Mouse (Mus musculus): ENCODE results near the gene Pakap. TPM values are rescaled to one million over a fixed set of nuclear protein-coding genes. Genes with fewer than 3 reads are reported as not detected.

Pakap gene
- polyA plus RNA-seq, 1 experiment from 2014 or later = 9.8 TPM

DNA sequence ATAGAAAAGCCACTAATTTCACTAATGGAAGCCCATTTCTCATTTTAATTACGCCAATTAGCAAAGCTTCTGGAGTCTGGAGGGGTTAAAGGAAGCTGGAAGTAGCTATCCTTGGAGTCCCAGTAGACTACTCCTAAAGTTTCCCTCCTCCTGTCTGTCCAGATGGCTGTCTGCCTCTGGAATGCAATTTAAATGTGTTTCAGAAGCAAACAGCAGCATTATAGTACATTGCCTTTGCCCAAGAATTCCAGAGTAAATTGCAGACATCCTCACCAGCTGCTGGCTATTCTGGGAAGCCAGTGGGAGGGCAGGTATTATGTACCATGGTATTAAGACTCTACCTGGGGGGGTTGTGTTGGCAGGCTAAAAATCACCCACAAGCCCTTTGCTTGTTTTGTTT, 283.8 kb downstream of the Pakap start:
- WGBS = 76% methylated on average over 1 of the region's 1 CpGs
- no peaks in the 10 kb centered on the region for H3K27me3 ChIP-seq (ENCODE audit: control insufficient read depth, insufficient read depth, low read length)
- no peak overlapping the region for H3K9ac ChIP-seq (replicated peaks; ENCODE audit: low read depth, low read length)
- no peaks in the 10 kb centered on the region for H3K9me3 ChIP-seq (ENCODE audit: control insufficient read depth, low read length)
- no peak for ATAC-seq (ENCODE audit: low read depth)
- peaks cover 14% of the 10 kb centered on the region for H3K36me3 ChIP-seq (ENCODE audit: control insufficient read depth, insufficient read depth, low read length)
- no peak overlapping the region for H3K27ac ChIP-seq (ENCODE audit: low read depth, low read length)
- H3K4me3 ChIP-seq (ENCODE audit: low read depth, low read length) = no peak overlapping the region
- no peaks in the 10 kb centered on the region for H3K4me1 ChIP-seq (ENCODE audit: control insufficient read depth, insufficient read depth, low read length)
- H3K4me2 ChIP-seq (ENCODE audit: low read depth, low read length) = no peak overlapping the region

- peaks cover 14% of the 10 kb centered on the region for H3K36me3 ChIP-seq (ENCODE audit: control insufficient read depth, insufficient read depth, low read length)
- H3K27ac ChIP-seq (ENCODE audit: low read depth, low read length) = no peak overlapping the region
- H3K4me2 ChIP-seq (ENCODE audit: low read depth, low read length) = no peak overlapping the region
- no peaks in the 10 kb centered on the region for H3K9me3 ChIP-seq (ENCODE audit: control insufficient read depth, low read length)
- no peak overlapping the region for H3K4me3 ChIP-seq (ENCODE audit: low read depth, low read length)
- no peaks in the 10 kb centered on the region for H3K27me3 ChIP-seq (ENCODE audit: control insufficient read depth, insufficient read depth, low read length)
- H3K4me1 ChIP-seq (ENCODE audit: control insufficient read depth, insufficient read depth, low read length) = no peaks in the 10 kb centered on the region
- ATAC-seq (ENCODE audit: low read depth) = no peak
- 44% methylated on average over 9 of the region's 9 CpGs for WGBS
- no peak overlapping the region for H3K9ac ChIP-seq (replicated peaks; ENCODE audit: low read depth, low read length)
Measured at GRCm38 (mm10) chr4:57852461-57853040, 284.6 kb downstream of the Pakap start.

DNA sequence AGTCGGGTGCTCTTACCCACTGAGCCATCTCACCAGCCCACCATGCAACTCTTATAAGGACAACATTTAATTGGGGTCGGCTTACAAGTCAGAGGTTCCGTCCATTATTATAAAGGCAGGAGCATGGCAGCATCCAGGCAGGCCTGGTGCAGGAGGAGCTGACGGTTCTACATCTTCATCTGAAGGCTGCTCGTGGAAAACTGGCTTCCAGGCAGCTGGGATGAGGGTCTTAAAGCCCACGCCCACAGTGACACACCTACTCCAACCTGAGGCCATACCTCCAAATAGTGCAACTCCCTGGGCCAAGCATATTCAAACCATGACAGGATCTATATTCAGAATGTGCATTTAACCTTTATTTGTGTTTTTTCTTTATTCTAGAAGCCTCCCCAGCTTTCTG, 286.2 kb downstream of the Pakap start:
- ATAC-seq (ENCODE audit: low read depth) = no peak
- Histone ChIP-seq H3K36me3 (ENCODE audit: control insufficient read depth, insufficient read depth, low read length) (peaks cover 14% of the 10 kb centered on the region), H3K4me1 (ENCODE audit: control insufficient read depth, insufficient read depth, low read length) (no peaks in the 10 kb centered on the region), H3K27me3 (ENCODE audit: control insufficient read depth, insufficient read depth, low read length) (no peaks in the 10 kb centered on the region), H3K27ac (ENCODE audit: low read depth, low read length) (no peak overlapping the region), H3K9ac (replicated peaks; ENCODE audit: low read depth, low read length) (no peak overlapping the region), H3K4me2 (ENCODE audit: low read depth, low read length) (no peak overlapping the region), H3K4me3 (ENCODE audit: low read depth, low read length) (no peak overlapping the region), H3K9me3 (ENCODE audit: control insufficient read depth, low read length) (no peaks in the 10 kb centered on the region)
- WGBS = 89% methylated on average over 6 of the region's 6 CpGs

DNA sequence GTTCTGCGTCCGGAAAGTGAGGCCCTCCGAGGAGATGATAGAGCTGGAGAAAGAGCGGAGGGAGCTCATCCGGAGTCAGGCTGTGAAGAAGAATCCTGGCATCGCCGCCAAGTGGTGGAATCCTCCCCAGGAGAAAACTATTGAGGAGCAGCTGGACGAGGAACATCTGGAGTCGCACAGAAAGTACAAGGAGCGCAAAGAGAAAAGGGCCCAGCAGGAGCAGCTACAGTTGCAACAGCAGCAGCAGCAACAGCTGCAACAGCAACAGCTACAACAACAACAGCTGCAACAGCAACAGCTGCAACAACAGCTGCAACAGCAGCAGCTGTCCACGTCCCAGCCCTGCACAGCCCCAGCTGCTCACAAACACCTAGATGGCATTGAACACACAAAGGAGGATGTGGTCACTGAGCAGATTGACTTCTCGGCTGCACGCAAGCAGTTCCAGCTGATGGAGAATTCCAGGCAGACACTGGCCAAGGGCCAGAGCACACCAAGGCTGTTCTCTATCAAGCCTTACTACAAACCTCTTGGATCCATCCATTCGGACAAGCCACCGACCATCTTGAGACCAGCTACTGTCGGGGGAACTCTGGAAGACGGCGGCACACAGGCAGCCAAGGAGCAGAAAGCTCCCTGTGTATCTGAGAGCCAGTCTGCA, 287.4 kb downstream of the Pakap start:
- Histone ChIP-seq H3K4me2 (ENCODE audit: low read depth, low read length) (no peak overlapping the region), H3K27me3 (ENCODE audit: control insufficient read depth, insufficient read depth, low read length) (no peaks in the 10 kb centered on the region), H3K9me3 (ENCODE audit: control insufficient read depth, low read length) (no peaks in the 10 kb centered on the region), H3K4me1 (ENCODE audit: control insufficient read depth, insufficient read depth, low read length) (no peaks in the 10 kb centered on the region), H3K4me3 (ENCODE audit: low read depth, low read length) (no peak overlapping the region), H3K36me3 (ENCODE audit: control insufficient read depth, insufficient read depth, low read length) (peaks cover 14% of the 10 kb centered on the region), H3K9ac (replicated peaks; ENCODE audit: low read depth, low read length) (no peak overlapping the region), H3K27ac (ENCODE audit: low read depth, low read length) (no peak overlapping the region)
- no peak for ATAC-seq (ENCODE audit: low read depth)
- 93% methylated on average over 18 of the region's 18 CpGs for WGBS

DNA sequence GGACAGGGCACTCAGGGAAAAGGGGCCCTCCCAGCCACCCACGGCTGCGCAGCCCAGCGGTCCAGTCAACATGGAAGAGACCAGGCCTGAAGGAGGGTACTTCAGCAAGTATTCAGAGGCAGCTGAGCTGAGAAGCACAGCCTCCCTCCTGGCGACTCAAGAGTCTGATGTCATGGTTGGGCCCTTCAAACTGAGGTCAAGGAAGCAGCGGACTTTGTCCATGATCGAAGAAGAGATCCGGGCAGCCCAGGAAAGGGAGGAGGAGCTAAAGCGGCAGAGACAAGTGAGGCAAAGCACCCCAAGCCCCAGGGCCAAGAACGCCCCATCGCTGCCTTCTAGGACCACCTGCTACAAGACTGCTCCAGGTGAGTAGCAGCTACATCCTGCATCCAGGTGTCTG, 288.7 kb downstream of the Pakap start:
- no peak for ATAC-seq (ENCODE audit: low read depth)
- Histone ChIP-seq H3K9ac (replicated peaks; ENCODE audit: low read depth, low read length) (no peak overlapping the region), H3K27ac (ENCODE audit: low read depth, low read length) (no peak overlapping the region), H3K36me3 (ENCODE audit: control insufficient read depth, insufficient read depth, low read length) (peaks cover 14% of the 10 kb centered on the region), H3K4me1 (ENCODE audit: control insufficient read depth, insufficient read depth, low read length) (no peaks in the 10 kb centered on the region), H3K4me3 (ENCODE audit: low read depth, low read length) (no peak overlapping the region), H3K9me3 (ENCODE audit: control insufficient read depth, low read length) (no peaks in the 10 kb centered on the region), H3K27me3 (ENCODE audit: control insufficient read depth, insufficient read depth, low read length) (no peaks in the 10 kb centered on the region), H3K4me2 (ENCODE audit: low read depth, low read length) (no peak overlapping the region)
- over 99% methylated on average over 10 of the region's 10 CpGs for WGBS

DNA sequence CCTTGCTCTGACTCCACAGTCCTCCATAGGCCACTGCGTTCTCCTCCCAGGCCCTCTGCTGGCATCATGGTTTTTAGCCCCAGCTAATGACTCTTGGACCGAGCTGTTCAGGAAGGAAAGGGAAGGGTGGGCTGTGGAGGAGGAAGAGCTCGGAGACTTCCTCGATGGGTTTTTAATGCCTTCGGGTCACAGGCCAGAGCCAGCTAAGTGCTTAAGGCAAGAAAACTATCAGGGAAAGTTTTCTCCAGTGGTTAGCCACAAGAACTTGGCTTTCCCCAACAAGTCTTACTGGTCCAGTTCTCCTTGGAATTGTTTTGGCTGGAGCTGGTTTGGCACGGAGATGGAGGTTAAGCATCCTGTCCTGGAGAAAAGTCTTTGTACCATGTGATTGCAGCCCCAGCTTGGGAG, 292.2 kb downstream of the Pakap start:
- WGBS = 82% methylated on average over 6 of the region's 6 CpGs

GRCm38 (mm10) chr4:57861166-57861565, 293.2 kb downstream of the Pakap start:
- peaks cover 2% of the 10 kb centered on the region; the same call in 1 of the 2 replicates for H3K36me3 ChIP-seq (ENCODE audit: control insufficient read depth, insufficient read depth, low read length)
- H3K27me3 ChIP-seq (ENCODE audit: control insufficient read depth, insufficient read depth, low read length) = no peaks in the 10 kb centered on the region
- H3K9me3 ChIP-seq (ENCODE audit: control insufficient read depth, low read length) = no peaks in the 10 kb centered on the region
- H3K4me1 ChIP-seq (ENCODE audit: control insufficient read depth, insufficient read depth, low read length) = 0 out of 2 replicates have a peak, but pooled peaks cover 1% of the 10 kb centered on the region
- no peak overlapping the region for H3K4me2 ChIP-seq (ENCODE audit: low read depth, low read length)
- no peak overlapping the region for H3K9ac ChIP-seq (replicated peaks; ENCODE audit: low read depth, low read length)
- 80% methylated on average over 6 of the region's 6 CpGs for WGBS
- no peak overlapping the region for H3K27ac ChIP-seq (ENCODE audit: low read depth, low read length)
- H3K4me3 ChIP-seq (ENCODE audit: low read depth, low read length) = no peak overlapping the region
- no peak for ATAC-seq (ENCODE audit: low read depth)

More for the DNA sequence above, 292.2 kb downstream of the Pakap start:
- no peak for ATAC-seq (ENCODE audit: low read depth)
- no peak overlapping the region for H3K9ac ChIP-seq (replicated peaks; ENCODE audit: low read depth, low read length)
- peaks cover 9% of the 10 kb centered on the region; the same call in 1 of the 2 replicates for H3K36me3 ChIP-seq (ENCODE audit: control insufficient read depth, insufficient read depth, low read length)
- no peaks in the 10 kb centered on the region for H3K27me3 ChIP-seq (ENCODE audit: control insufficient read depth, insufficient read depth, low read length)
- H3K9me3 ChIP-seq (ENCODE audit: control insufficient read depth, low read length) = no peaks in the 10 kb centered on the region
- H3K4me3 ChIP-seq (ENCODE audit: low read depth, low read length) = no peak overlapping the region
- no peak overlapping the region for H3K4me2 ChIP-seq (ENCODE audit: low read depth, low read length)
- no peaks in the 10 kb centered on the region for H3K4me1 ChIP-seq (ENCODE audit: control insufficient read depth, insufficient read depth, low read length)
- no peak overlapping the region for H3K27ac ChIP-seq (ENCODE audit: low read depth, low read length)

GRCm38 (mm10) chr4:57861856-57862255, 293.9 kb downstream of the Pakap start:
- H3K36me3 ChIP-seq (ENCODE audit: control insufficient read depth, insufficient read depth, low read length) = no peaks in the 10 kb centered on the region
- no peak for ATAC-seq (ENCODE audit: low read depth)
- no peaks in the 10 kb centered on the region for H3K27me3 ChIP-seq (ENCODE audit: control insufficient read depth, insufficient read depth, low read length)
- WGBS = 75% methylated on average over 8 of the region's 8 CpGs
- H3K27ac ChIP-seq (ENCODE audit: low read depth, low read length) = no peak overlapping the region
- no peak overlapping the region for H3K9ac ChIP-seq (replicated peaks; ENCODE audit: low read depth, low read length)
- H3K4me3 ChIP-seq (ENCODE audit: low read depth, low read length) = no peak overlapping the region
- H3K9me3 ChIP-seq (ENCODE audit: control insufficient read depth, low read length) = no peaks in the 10 kb centered on the region
- no peak overlapping the region for H3K4me2 ChIP-seq (ENCODE audit: low read depth, low read length)
- peaks cover 3% of the 10 kb centered on the region for H3K4me1 ChIP-seq (ENCODE audit: control insufficient read depth, insufficient read depth, low read length)

- no peak for ATAC-seq (ENCODE audit: low read depth)
- H3K9ac ChIP-seq (replicated peaks; ENCODE audit: low read depth, low read length) = no peak overlapping the region
- WGBS = 55% methylated on average over 9 of the region's 9 CpGs
- H3K27ac ChIP-seq (ENCODE audit: low read depth, low read length) = no peak overlapping the region
- peaks cover 9% of the 10 kb centered on the region for H3K4me1 ChIP-seq (ENCODE audit: control insufficient read depth, insufficient read depth, low read length)
- no peak overlapping the region for H3K4me2 ChIP-seq (ENCODE audit: low read depth, low read length)
- H3K36me3 ChIP-seq (ENCODE audit: control insufficient read depth, insufficient read depth, low read length) = no peaks in the 10 kb centered on the region
- H3K4me3 ChIP-seq (ENCODE audit: low read depth, low read length) = no peak overlapping the region
- H3K27me3 ChIP-seq (ENCODE audit: control insufficient read depth, insufficient read depth, low read length) = no peaks in the 10 kb centered on the region
- no peaks in the 10 kb centered on the region for H3K9me3 ChIP-seq (ENCODE audit: control insufficient read depth, low read length)
Measured at GRCm38 (mm10) chr4:57862269-57862986, 294.4 kb downstream of the Pakap start.

Measured in neural tube, embryonic 14.5 days (tissue).